Mouse (Mus musculus) cerebellum, adult 11 months (tissue): ENCODE measurements at regions not wholly inside any gene's neighbourhood (a gene's known extent, or its start where the extent isn't known, plus 50 kb on each side); places are given as distances from the start of the nearest gene placed in this dataset.

Experiments used
- DNase-seq: peaks from one replicate; pipeline ENCODE4 v3.0.0; 2022

GRCm38 (mm10) chr6:148539207-148539960 is 95.2 kb upstream of the Tmtc1 start:
- DNase-seq = no peak

- no peak for DNase-seq
These were observed 90.2 kb upstream of the Tmtc1 start for GRCm38 (mm10) chr6:148534364-148534763.

DNA sequence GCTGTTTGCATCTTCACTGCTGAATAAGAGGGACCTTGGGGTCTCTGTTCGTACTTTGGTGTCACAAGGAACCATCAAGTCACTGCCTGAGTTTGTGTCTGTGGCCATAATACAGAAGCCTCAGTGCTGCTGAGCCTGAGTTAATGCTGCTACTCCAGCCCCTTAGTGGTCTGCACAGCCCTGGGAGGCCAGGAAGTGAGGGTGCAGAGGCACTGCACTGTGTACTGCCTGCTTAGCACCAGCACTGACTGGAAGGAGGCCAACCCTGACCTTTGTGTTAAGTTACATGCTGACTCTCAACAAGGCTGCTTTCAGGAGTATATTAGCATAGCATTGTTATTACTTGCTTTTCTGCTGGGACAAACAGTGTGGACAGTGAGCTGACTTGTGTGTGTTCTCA is 86.9 kb upstream of the Tmtc1 start:
- DNase-seq = no peak

GRCm38 (mm10) chr6:148528611-148529010 is 84.4 kb upstream of the Tmtc1 start:
- DNase-seq = no peak

DNA sequence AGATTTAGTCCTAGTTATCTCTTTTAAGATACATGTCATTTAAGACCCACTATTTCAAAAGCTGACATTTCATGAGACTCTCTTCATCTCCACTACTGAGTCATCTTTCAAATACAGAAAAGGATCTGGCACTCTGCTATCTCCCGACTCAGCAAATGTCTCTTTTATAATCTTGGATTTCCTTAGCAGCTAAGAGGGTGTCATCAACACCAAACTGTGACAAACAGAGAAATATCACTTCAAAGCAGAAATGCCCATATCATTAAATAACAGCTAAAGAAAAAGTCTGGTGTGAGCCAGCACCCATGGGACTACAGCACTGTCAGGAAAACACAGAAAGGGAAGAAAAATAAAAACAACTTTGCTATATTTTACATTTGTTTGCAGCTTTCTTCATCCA is 78.7 kb upstream of the Tmtc1 start:
- no peak for DNase-seq

DNA sequence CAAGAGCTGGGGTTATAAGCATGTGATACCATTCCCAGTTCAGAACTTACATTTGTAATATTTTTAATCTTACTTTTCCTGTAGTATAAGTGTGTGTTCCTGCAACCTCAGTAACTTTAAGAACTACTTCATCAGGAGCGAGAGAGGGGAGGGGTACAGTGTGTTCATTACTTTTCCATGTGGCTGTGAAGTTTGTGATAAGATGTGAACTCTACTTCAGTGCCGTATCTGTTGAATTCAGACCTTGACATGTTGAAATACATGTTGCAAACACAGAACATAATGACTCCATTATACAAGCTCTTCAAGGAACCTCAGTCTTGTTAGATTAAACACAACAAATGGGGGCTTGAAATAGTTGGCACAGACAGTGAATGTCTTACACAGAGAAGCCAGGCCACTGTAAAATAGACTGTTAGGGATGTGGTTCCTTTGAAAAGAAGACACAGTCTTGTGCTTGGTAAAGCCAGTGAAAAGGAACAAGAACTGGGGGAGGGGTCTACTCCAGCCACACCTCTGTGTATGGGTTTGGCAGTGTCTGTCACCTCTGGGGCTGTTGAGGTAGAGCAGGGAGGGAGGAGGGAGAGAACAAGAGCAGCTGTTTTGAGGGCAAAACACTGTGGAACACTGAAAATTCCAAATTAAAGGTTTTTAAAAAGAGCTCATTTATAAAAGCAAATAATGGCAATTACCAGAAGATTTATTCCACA is 73.5 kb upstream of the Tmtc1 start:
- no peak for DNase-seq

DNA sequence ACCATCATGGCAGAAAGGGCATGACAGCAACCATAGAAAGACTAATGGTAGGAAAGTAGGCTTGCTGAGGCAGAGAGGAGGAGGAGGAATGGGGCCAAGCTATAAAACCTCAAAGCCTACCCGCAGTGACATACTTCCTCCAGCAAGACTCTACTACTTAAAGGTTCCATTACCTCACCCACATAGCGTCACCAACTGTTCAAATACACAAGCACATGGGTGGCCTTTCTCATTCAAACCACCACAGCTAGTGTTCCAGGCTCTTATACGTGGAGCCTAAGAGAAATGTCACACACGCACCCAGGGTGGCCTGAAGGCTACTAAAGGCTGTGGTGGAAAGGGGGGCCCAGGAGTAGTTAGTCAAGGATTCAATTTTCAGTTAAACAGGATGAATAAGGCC is 72.5 kb upstream of the Tmtc1 start:
- DNase-seq = no peak

GRCm38 (mm10) chr6:148515105-148515504 is 70.9 kb upstream of the Tmtc1 start:
- DNase-seq = no peak

GRCm38 (mm10) chr6:148514645-148515044 is 70.5 kb upstream of the Tmtc1 start:
- no peak for DNase-seq

DNA sequence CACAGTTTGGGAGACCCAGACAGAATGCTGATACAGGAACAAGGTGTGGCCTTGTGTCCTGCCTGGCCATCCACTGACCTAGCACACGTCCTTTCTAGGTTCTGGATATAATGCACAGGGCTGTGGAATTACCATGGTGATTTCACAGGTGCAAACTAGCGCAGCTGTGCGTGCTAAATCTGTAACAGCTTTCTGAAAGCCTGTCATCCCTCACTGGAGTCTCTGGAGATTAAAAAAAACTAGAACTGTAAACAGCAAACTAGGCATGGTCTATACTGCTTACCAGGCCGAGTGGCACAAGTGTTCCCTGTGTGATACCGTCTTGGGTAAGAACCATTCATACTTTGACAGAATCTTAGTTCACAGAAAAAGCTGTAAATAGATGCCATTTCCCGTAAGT is 69.9 kb upstream of the Tmtc1 start:
- DNase-seq = no peak

DNA sequence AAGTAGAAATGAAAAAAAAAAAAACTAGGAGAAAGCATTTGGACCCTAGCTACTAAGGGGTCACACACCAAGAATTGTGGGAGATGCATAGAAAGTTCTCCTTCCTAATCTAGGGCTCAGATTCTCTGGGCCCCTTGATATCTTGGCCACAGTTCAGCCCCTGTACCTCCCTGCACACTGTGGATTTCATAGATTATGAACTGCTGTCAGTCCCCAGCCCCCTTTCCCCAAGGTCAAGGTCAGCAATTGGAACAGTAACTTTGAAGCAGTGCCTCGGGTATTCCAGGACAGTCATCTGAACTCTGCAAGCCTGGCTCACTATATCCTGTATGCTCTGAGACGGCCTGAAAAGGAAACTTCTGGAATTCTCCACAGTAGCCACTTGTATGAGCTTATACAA is 68.9 kb upstream of the Tmtc1 start:
- no peak for DNase-seq

GRCm38 (mm10) chr6:148505325-148505724 is 61.1 kb upstream of the Tmtc1 start:
- no peak for DNase-seq

DNA sequence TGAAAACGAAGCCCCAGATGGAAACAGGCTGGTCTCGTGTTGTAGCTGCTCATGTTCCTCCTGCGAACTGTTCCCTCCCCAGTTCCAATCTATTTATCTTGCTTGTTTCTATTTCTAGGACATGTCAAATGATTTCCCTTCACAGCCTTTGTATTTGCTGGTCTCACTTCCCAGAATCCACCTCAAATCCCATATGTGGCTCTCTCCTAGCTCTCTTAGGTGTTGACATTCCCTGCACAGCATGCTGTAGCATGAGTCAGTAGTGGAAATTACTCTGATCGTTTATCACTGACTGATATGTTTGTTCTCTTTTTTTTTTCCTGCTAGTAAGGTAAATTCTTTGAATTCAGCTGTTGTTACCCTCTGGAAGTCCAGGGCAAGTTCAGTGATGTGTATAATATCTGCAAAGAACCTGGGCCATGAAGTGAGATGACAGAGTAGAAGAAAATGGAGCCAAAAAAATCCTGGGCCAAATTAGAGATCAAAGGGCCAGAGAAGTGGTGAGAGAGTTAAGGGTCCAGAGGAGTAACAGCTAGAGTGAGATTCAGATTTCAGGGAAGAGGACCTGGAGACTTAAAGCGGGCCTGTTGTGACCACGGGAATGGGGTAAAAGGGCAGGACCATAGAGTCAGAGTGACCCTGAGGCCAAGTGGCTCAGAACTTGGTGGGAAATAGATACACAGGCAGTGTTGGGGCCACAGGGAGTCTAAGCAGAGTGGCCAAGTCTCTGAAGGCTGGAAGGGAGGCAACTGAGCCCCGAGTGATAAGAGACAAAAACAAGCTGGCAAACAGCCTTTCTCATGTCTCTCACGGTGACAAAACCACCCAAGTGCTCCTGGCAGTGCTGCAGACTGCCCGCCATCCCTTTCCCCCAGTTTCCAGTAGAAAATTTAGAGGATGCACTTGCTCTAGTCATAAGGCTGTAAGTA is 56.3 kb upstream of the Tmtc1 start:
- DNase-seq = no peak
